Mouse (Mus musculus): ENCODE data around the gene Fanci. TPM values are rescaled to one million over a fixed set of nuclear protein-coding genes. Genes with fewer than 3 reads are reported as not detected.

The Fanci gene
- total RNA-seq, 2 experiments from 2014 or later, result 0.71 to 1.6 TPM

- no peak for DNase-seq (ENCODE audit: low spot score in 2 of 2)
Observed at GRCm38 (mm10) chr7:79498356-79498755, 106.6 kb downstream of the Fanci start.

GRCm38 (mm10) chr7:79498965-79499595 lies 107.4 kb downstream of the Fanci start:
- DNase-seq (ENCODE audit: low spot score in 2 of 2), result peak; percentile 56 to 68

Other genes starting within 250 kb of the Fanci start
- 100 to 1,000 TPM; 136 to 141 TPM for gene Mfge8, start 242.9 kb upstream of the Fanci start, total RNA-seq (2021)
- 10 to 100 TPM; 87.6 to 93.2 TPM for gene Abhd2, start 118.7 kb upstream of the Fanci start, total RNA-seq (2021)
- gene Rlbp1, start 4.9 kb upstream of the Fanci start, total RNA-seq (2021), result 10 to 100 TPM; 16.8 to 19.0 TPM
- gene Polg, start 74.4 kb downstream of the Fanci start, total RNA-seq (2021), result 10 to 100 TPM; 84.1 to 90.7 TPM
- gene Rhcg, start 225.7 kb downstream of the Fanci start, total RNA-seq (2021), result 1 to 10 TPM; 1.1 to 2.2 TPM

All from layer of hippocampus, postnatal 14 days (tissue).